Mouse (Mus musculus) ES-Bruce4 (cell line): Measurements from ENCODE around the gene Slc16a8.

ENCODE experiments used
- EP300 ChIP-seq: IDR thresholded peaks from 2 replicates; pipeline ENCODE4 v1.6.1; 2011; ENCODE audit warnings: low read depth, low read length; ENCODE audit not compliant: insufficient read depth
- POLR2A ChIP-seq: IDR thresholded peaks from one replicate; pipeline ENCODE4 v1.8.1; 2011; ENCODE audit warnings: low read length; ENCODE audit not compliant: insufficient read depth

GRCm38 (mm10) chr15:79280209-79280608, 25.6 kb upstream of the Slc16a8 start:
- TF ChIP-seq EP300 (0 out of 2 replicates have a peak, but pooled peaks have one; percentile 40), POLR2A (no peak)
